Mouse (Mus musculus) cerebellum, adult 9-11 months (tissue): ENCODE measurements around the gene Smug1.

ENCODE experiments used
- DNase-seq: peaks from one replicate; pipeline ENCODE4 v3.0.0; 2022

Gene Smug1

DNA sequence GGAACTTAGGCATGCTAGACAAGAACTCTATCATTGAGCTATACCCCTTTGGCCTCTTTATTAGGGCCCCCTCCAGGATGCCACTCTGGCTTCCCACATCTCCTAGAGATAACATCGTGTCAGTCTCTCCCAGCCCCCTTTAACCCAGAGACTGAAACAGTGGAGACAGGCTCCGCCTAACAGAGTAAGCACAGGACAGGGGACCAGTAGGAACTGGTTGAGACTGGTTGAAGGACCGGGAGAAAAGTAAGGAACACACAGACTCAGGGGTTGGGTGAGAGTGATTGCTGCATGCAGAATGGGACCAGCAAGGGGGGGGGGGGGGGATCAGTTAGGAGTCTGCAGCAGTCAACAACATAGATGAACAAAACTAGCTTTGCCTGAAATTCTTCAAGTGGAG is 22.7 kb downstream of the Smug1 start:
- DNase-seq, result no peak

DNA sequence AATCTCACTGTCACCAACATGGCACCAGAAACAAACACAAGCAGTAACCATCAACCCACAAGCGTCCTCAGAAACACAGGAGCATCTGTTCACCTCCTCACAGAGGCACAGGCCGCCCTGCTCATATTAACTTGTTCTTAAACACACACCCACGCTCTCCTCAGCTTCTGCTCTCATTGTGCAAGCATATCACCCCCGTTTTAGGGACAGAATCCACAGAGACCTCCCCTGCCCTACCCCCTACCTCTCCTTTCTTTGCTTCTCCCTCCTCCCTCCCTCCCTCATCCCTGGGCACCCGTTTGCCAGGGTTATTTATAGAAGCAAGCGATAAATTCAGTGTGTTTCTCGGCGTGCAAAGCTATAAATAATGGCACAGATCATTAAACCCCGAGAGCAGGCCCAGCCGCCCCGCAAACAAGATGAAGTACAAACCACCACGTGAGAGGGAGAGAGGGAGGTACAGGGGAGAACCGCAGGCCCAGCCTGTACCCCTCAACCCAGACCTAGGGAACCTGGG is 31.4 kb downstream of the Smug1 start:
- DNase-seq, result no peak

DNA sequence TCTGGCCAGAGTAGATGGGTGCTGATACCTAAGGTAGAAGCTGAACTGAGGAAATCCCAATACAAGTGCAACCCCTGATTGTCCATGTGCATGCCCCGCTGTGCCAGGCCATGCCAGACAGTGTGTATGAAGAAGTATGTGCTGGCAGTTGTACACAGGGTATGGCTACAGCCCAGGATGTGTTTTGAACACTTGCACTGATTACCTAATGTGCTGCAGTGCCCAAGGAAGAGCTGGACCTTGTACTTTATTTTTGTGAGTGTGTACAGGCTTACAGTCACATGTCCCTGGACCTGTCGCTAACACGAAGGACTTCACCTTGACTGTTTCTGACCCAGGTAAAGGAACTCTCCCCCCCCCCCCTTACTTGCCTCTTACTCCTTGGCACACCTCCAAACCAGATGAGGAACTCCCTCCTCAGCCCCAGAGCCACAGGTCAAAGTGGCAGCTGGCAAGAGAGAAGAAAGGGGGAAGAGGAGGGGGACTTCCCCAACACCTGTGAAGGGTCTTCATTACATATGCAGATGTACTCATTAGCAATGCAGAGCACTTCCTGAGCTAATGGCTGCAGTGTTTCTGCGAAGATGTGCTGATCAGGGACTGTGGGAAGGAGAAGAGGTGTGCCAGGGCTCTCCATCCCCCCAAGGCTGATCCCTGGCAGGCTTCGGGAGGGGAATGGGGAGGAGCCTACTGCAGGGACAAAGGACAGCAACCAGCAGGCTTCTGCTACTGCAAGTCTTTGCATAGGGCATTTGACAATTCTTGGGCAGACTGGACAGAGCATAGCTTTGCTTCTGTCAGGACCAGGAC is 32.4 kb downstream of the Smug1 start:
- DNase-seq, result no peak

DNA sequence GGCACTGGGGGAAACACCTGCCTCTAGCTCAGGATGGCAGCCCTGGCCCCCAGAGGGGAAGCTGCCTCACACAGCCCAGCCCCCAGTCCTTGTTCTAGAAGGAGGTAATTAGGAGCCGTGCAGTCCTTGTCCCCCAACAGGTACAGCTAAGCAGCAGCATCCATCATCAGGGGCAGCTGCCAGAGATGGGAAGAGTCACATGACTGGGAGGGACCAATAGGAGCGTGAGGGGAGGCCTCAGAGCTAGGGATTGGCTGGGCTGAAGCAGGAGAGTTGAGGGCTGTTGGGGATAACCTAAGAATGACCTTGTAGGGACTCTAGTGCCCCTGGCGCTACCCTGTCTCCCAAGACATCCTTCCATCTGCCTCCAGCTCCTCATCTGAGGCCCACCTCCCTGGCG is 33.1 kb downstream of the Smug1 start:
- no peak for DNase-seq

DNA sequence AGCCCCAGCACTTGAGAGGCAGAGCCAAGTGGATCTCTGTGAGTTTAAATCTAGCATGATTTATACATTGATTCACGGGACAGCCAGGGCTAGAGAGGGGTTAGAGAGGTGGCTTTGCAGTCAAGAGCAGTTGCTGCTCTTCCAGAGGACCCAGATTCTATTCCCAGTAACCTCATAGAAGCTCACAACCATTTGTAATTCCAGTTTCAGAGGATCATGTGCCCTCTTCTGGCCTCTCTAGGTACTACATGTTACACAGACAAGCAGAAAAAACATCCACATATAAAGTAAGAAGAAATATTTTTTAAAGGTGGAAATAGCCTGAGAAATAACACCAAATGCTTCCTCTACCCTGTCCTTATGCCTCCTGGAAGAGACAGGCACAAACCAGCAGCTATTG is 36.2 kb downstream of the Smug1 start:
- DNase-seq, result no peak

DNA sequence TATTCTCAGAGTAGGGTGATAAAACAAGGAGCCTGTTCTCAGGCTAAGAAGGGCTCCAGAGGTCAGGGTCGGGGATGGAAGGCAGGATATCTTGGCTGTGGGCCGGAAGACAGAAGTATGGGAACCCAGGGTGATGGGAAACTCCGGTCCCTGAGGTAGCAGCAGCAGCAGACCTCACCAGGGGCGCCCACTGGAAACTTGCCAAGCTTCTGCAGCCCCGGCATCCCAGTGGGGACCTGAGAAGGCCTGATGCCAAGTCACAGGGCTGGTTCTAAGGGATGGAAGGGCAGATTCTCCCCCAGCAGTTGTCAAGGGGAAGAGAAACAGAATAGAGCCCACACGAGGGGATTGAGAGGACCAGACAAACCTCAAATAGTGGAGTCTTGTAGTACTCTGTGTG is 37.6 kb downstream of the Smug1 start:
- DNase-seq, result no peak

DNA sequence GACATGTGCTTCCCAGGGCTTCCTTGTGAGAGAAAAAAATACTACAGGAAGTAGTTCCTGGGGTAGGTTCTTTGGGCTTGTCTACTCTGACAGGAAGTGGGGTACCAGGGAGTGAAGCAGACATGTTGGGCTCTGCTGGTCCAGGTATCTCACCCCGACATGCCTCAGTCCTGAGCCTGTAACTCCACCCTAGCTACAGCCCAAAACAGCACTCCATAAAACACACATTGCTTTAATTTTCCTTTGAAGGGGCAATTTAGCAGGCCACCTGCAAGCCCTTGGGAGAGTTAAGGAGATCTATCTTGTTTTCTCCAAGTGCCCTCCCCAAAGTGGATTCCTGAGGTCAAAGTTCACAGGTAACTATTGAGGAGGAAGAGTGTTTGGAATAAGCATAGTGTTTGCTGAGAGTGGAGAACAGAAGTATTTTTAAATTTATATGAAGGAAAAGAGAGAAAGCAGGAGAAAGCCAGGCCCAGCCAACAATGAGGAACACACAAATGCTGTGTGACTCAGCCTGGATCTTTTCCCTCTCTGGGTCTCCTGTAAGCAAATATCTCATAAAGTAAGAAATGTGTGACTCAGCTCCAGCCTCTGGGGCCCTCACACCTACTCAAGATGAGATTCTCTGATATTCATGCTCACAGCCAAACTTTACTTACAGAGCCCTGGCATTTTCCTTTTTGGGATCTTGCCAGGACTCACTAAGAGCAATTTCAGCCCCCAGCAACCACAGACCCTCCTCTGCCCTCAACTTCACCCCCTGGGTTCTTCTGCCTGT is 38.6 kb downstream of the Smug1 start:
- no peak for DNase-seq

DNA sequence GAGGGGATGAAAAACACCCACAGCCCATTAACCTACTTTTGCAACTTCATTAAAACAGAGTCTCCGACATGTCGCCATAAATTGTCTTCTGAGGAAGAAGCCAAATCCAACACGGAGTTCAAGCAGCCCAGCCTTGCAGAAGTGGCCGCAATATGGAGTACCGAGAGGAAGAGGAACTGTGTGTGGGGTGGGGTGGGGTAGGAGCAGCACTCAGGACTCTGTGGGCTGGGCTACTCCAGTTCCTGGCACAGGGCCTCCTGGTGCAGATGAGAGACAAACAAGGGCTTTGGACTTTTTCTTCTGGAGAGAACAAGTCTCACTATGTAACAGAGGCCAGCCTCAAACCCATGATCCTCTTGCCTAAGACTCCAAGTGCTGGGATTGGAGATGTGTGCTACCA is 40.9 kb downstream of the Smug1 start:
- DNase-seq, result no peak

DNA sequence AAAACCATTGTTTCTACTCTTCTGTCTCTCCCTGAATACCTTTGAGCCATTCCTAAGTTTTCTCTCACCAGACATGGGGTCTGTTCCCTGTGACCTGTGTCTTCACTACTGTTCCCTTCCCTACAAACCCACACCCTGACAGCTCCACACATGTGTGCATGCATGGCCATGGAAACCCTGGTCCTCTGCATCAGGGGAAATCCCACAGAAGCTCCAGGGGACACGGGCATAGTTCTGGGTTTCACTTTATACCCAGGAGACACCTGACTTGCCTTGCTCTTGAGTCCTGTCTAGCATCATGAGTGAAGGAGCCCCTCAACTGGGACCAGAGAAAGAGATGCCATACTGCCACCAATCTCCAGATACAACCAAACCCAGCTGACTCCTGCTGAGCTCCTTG is 42.6 kb downstream of the Smug1 start:
- no peak for DNase-seq

DNA sequence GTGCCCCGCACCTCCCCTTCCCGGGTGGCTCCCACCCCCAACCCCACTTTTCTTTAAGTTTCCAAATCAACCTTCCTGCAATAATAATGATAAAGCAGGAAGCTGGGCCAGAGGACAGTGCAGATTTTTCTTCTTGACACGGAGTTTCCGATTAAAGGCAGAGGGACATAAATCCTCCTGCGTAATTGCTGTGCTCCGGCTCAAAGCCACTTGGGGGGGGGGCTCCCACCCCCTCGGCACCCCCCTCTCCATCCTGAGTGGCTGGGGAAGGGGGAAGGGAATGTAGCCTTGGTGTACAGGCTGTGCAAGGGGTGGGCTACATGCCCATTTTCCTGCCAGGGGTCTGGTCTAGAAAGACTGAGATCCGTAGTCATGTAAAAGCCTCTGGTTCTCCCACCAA is 43.5 kb downstream of the Smug1 start:
- no peak for DNase-seq

DNA sequence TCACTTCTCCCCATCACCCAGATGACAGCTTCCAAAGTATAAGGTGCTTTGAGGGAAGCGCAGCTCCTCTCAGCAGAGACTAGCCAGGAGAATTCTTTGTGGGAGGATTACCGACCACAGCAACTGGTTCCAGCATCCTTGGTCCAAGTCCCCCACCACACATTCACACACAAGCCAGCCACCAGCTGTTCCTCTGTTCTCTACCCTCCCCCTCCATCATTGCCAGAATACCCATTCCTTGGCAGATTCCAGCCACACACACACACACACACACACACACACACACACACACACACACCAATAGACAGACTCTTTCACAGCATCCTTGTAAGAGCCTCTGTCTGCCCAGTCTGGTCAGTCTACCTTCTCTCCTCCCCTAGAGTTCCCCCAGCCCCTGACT is 44.5 kb downstream of the Smug1 start:
- DNase-seq, result no peak

DNA sequence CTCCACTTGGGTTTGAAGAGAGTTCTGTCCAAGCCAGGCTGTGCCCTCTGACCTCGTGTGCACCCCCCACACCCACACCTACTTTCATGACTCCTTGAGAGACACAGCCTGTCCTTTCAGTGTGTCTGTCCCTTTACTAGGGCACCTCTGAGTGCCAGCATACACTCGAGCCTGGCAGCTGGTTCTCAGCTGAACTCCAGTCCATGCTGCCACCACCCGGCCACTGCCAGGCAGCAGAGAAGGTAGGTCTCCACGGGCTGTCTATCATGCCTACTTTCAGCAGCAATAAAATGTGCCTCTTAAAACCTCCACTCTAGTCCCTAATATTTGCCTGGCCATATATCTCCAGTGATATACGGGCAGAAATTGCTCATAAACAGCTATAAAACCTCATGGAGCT is 45.5 kb downstream of the Smug1 start:
- DNase-seq, result no peak

DNA sequence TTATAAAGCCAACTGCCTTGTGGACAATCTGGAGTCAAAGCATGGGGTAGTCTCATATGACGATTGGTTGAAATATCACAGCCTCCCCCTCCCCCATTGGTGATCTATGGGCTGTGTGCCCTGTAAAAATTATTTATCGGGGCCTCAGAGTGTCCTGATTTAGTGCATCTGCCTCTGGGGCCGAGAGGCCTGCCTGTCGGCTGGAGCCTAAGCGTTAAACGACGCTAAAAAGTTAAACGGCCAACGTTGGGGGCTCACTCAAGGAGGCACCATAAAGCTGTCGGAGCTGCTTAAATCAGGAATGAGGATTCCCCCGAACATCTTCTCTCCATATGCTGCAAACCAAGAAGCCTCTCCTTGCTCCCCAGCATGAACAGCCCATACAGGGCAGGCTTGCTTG is 46.3 kb downstream of the Smug1 start:
- DNase-seq, result no peak

DNA sequence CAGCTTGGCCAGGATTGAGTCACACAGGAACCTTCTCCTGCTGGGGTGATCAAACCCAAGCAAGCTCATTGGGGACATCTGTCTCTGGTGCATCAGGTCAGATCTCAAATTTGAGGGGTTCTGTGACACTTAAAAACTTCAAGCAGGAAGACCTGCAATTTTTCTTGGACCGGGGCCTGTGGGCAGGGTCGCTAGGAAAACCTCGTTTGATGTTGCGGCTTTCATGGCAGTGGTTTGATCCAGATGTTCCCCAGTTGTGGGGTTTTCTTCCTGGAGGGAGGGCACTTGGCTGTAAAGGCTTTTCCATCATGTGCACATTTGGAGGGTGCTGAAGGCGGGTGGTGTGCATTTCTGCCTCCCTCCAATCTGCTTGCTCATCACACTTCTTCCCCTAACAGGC is 51.2 kb downstream of the Smug1 start:
- DNase-seq, result no peak

DNA sequence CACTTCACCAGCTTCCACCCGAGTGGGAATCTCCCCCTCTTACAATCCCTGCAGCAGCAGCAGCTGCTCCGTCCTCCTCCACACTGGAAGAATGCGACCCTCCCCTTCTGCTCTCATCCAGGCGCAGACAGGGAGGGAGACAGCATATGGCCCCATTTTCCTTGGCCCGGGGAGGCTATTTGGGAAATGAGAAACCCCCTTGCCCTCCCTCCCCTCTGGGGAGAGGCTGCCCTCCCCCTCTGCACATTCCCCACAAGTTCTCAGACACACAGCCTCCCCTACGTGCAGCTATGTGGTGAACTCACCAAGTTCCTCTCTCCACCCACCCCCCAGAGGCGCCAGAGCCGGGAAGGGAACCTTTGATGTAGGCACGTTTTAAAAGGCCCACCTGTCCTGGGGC is 51.6 kb downstream of the Smug1 start:
- no peak for DNase-seq

DNA sequence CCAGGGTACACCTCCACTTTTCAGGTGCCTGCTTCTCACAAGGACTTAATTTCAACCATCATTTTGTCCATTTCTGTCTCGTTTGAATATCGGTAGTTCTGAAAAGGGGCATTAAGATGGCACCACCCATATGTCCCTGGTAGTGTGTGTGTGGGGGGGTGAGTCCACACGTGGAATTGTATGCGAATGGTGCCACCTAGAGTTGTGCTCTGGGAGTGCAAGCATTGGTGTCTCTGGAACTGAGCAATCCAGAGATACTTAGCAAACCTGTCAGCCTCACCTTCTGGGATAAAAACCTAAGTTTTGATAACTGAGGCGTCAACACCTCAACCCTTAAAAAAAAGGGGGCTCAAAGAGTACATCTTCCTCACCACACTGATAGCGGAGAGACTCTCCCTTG is 53.8 kb downstream of the Smug1 start:
- no peak for DNase-seq

DNA sequence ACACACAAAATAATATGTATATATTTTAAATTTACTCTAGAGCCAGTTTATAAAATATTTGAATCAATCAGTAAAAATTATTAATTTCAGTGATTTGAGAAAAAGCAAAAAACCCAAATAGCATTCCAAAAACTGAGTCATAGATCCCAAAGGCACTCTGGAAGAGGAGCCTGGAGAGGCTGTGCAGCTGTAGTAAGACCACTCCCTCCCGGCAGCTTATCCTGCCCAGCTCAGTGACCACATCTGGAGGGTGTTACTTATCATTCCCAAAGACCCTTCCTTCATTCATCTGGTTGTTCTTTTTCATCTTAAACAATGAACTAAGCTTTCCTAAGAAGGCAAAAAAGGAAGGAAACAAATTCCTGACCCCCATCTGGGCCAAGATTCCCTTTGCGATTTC is 54.6 kb downstream of the Smug1 start:
- no peak for DNase-seq

DNA sequence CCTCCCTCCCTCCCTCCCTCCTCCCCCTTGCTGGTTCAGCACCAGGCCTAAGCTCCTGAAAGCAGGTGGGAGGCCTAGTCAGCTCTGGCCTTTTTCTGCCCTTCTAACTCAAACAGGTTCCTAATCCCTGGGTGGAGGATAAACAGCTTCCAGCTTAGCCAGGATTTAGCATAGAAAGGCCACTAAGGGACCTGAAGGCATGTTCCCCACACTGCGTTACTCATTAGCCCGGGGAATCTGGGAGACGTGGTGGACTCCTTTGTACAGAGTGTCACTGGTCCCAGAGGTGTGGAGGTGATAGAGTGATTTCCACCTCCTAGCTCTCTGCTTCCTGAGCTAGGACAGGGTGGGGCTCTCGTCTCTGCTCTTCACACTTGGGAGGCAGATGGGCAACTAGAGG is 57.0 kb downstream of the Smug1 start:
- DNase-seq, result no peak

DNA sequence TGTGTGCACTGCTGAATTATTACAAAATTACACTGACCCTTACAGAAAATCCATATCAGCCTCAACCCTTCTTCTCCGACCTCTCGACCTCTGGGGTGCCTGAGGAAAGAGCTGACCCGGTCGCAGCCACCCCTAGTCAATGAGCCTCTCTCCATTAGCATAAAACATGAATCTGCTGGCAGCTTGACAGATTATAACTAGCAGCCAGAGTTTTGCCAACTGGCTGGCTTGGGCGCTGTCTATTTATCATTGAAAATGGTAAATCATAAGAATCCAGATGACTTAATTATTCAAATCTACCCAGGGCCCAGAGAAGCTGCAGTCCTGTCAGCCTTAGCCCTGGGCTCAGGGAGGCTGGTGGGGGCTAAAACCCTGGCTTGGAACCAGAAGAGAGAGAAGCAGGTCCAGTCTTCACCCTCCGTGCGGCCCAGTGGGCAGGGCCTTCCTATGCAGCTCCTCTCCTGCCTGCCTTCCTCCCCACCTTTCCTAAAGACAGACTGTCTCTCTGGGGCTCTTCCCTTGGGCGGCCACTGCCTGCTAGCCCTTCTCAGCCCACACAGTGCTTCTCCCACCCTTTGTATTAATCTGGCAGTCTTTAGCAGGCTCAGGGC is 58.7 kb downstream of the Smug1 start:
- DNase-seq, result no peak

DNA sequence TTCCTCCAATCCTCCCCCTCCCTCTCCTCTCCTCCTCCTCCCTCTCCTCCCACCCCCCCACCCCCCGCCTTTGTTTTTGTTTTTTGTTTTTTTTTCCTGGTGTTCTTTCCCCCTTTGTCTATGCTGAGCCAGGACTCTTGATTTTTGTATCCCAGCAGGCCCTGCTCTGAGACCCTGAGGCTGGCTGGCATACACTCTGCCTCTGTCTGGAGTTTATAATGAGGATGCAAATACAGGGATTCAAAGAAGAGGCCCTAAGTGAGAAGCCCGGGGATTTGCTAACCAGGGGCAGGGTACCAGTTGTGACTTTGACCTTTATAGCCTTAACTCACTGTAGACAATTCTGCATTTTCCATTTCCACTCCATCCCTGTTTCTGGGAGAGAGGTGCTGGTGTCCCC is 60.7 kb downstream of the Smug1 start:
- DNase-seq, result no peak
